Mouse (Mus musculus) ZHBTc4 (cell line): ENCODE results near the gene Vps18.

Source experiments
- DNase-seq: peaks from one replicate; pipeline ENCODE4 v3.0.0-alpha.2; 2011; ENCODE audit warnings: low read depth, low spot score

Gene Vps18

GRCm38 (mm10) chr2:119292281-119292680 lies 3.7 kb downstream of the Vps18 start:
- no peak for DNase-seq

- no peak for DNase-seq
Measured at GRCm38 (mm10) chr2:119292852-119293251, 4.3 kb downstream of the Vps18 start.

DNA sequence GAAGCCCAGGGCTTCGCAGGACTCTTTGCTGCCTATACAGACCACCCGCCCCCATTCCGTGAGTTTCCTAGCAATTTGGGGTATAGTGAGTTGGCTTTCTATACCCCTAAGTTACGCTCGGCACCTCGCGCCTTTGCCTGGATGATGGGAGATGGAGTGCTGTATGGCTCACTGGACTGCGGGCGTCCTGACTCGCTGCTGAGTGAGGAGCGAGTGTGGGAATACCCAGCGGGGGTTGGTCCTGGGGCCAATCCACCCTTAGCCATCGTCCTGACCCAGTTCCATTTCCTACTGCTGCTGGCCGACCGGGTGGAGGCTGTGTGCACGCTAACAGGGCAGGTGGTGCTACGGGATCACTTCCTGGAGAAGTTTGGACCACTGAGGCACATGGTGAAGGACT lies 4.8 kb downstream of the Vps18 start:
- DNase-seq, result no peak

DNA sequence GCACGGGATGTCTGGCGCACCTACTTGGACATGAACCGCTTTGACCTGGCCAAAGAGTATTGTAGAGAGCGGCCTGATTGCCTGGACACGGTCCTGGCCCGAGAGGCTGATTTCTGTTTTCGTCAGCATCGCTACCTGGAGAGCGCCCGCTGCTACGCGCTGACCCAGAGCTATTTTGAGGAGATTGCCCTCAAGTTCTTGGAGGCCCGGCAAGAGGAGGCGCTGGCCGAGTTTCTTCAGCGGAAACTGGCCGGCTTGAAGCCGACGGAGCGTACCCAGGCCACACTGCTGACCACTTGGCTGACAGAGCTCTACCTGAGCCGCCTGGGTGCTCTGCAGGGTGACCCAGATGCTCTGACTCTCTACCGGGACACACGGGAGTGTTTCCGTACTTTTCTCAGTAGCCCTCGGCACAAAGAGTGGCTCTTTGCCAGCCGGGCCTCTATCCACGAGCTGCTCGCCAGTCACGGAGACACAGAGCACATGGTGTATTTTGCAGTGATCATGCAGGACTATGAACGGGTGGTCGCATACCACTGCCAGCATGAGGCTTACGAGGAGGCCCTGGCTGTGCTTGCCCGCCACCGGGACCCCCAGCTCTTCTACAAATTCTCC lies 5.3 kb downstream of the Vps18 start:
- no peak for DNase-seq

DNA sequence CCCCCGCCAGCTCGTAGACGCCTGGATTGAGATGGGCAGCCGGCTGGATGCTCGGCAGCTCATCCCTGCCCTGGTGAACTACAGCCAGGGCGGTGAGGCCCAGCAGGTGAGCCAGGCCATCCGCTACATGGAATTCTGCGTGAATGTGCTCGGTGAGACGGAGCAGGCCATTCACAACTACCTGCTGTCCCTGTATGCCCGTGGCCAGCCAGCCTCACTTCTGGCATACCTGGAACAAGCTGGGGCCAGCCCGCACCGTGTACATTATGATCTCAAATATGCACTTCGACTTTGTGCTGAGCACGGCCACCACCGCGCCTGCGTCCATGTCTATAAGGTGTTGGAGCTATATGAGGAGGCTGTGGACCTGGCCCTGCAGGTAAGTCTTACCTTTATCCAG lies 5.9 kb downstream of the Vps18 start:
- no peak for DNase-seq

DNA sequence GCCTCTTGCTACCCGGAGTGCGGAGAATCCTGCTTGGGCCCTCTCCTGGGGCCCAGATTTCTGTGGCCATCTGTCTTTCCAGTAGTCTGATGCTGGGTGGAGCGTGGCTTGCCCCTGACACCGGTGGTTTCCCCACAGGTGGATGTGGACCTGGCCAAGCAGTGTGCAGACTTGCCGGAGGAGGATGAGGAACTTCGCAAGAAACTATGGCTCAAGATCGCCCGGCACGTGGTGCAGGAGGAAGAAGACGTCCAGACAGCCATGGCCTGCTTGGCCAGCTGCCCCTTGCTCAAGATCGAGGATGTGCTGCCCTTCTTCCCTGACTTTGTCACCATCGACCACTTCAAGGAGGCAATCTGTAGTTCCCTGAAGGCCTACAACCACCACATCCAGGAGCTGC lies 8.2 kb downstream of the Vps18 start:
- DNase-seq, result no peak

- no peak for DNase-seq
Measured at GRCm38 (mm10) chr2:119297506-119297905, 9.0 kb downstream of the Vps18 start.

DNA sequence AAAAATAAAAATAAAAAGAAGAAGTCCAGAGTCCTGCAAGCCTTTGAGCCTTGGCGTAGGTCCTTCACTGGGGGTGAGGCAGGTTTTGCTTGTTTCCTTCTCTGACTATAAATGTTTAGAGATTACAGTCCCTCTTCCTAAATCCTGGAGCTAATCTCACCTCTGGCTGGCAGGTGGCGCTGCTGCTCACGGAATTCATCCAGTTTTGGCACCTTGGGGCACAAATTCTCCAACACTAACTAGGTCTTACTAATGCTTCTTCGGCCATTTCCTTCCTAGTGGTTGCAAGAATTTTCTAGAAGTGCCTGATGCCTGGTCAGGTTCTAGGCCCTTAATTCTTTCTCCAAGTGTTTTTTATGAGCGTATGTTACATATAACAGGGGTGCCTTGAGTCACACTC lies 9.8 kb downstream of the Vps18 start:
- DNase-seq, result peak; percentile 76

- DNase-seq, result no peak
Measured at GRCm38 (mm10) chr2:119298839-119299238, 10.3 kb downstream of the Vps18 start.

- DNase-seq, result peak; percentile 95
Measured at GRCm38 (mm10) chr2:119299981-119300818, 11.7 kb downstream of the Vps18 start.

GRCm38 (mm10) chr2:119300819-119301493 lies 12.4 kb downstream of the Vps18 start:
- no peak for DNase-seq

DNA sequence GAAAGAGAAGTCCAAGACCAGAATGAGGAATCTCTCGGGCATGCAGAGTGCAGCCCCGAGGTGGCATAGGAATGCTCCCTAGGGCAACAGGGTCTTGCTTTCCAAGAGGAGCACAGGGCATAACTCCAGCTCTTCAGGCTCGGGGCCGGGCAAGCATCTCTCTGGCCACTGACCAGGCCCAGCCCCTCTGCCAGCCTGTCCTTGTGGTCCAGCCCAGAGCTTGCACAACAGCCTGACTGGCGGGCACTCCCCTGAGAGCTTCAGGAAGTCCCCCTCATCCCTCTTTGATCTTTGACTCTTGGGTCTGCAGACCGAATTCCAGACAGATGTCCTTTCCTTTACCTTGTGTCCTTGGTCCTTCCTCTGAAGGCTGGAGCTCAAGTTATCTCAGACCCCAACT lies 14.3 kb downstream of the Vps18 start:
- no peak for DNase-seq

DNA sequence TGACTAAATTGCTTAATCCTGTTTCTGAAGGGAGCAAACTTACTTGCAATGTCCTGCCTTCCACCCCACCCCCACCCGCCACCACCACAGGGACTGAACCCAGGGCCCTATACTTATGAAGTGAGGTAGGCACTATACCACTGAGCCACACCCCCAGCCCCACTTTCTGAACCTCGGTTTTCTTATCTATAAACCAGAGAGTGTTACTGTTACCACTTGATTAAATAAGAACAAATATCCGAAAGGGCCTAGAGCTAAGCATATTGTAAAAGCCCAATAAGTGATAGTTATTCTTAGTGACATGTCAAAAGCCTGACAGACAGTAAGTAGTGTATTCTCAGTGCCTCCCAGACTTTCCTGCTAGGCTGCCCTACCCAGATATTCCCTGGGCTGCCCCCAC lies 15.9 kb downstream of the Vps18 start:
- no peak for DNase-seq

GRCm38 (mm10) chr2:119304798-119305208 lies 16.3 kb downstream of the Vps18 start:
- DNase-seq, result peak; percentile 88

GRCm38 (mm10) chr2:119311544-119311943 lies 23.0 kb downstream of the Vps18 start:
- DNase-seq, result no peak

DNA sequence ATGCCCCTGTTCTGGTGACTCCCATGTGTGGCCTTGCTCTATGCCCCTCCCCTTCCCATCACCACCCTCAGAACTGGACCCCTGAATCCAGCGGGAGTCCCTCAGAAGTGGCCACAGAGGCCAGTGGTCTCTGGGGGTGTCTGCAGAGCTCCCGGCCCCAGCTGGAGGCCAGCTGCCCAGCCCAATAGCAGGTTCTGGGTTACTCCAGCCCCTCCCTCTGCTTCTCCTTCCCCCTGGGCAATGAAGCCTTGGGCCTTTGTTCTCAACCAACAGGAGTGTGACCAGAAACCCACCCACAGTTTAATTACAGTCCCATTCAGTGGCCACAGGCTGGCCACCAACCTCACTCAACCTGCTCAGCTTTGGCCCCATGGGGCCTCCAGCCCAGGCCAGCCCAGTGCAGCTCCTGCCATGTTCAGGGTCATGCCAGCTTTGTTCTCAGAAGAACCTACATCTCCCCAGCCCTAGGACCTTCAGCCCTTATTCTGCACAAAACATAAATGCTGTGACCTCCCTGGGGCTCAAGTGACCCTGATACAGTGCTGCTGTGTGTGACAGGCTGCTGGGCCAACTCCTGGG lies 23.9 kb downstream of the Vps18 start:
- DNase-seq, result no peak

DNA sequence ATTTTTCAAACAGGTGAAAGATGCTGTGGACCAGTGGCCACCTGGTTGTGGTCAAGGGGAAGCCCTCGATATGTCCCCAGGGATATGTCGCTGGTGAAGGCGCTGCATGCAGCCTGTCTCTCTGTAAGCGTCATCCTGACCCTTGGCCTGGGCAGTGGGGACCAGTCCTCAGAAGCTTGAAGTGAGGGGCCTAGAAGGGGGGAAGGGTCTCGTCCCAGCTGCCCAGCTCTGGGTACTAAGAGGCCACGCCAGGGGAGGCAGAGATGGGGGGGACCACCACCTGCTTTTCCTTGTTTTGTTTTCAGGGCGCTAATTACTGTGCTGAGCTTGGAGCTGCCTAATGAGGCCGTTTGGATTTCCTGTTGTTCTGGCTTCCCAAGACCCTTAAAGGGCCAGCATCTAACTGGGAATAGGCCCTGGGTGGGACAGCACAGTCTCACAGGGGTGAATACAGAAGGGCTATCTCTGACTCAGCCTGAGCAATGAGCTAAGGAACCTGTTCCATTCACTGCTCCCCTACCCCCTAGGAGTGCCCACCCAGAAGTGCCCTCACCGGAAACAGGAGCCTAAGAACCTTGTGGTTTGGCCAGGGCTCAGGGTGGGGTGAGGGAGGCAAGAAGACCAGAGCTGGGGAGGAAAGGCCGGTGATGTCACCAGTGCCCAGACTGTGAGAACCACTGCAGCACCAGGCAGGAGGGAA lies 25.4 kb downstream of the Vps18 start:
- no peak for DNase-seq

- no peak for DNase-seq
Measured at GRCm38 (mm10) chr2:119314742-119315310, 26.3 kb downstream of the Vps18 start.

- DNase-seq, result no peak
Measured at GRCm38 (mm10) chr2:119318043-119318710, 29.6 kb downstream of the Vps18 start.

DNA sequence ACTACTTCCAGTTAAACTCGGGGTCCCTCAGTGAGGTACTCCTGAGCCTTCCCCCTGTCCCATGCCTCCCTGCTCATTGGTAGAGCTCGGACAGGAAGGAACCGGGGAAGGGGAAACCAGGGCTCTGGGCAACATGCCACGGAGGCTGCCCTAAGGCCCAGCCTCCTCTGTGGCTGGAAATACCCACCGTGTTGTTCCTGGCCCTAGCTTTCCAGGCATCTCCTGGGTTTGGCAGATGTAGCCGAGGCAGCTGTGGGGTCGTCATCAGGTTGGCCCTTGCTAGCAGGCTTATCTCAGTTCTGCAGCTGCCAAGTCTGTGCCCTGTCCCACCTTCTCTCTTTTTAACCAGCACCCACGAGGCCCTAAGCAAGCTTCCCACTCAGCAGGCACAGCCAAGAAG lies 32.0 kb downstream of the Vps18 start:
- no peak for DNase-seq
